Mouse (Mus musculus) lung, adult 2 months (tissue): ENCODE measurements around the gene Hdgfl2. TPM values are rescaled to one million over a fixed set of nuclear protein-coding genes. Genes with fewer than 3 reads are reported as not detected.

Source experiments
- DNase-seq: peaks from one replicate; pipeline ENCODE4 v3.0.0; 2022
- H3K4me1 ChIP-seq: fragments of 200-500 bp; 2 replicates; pipeline ENCODE4 v1.6.1; 2011; ENCODE audit warnings: low read length; ENCODE audit not compliant: control insufficient read depth, insufficient read depth
- H3K4me3 ChIP-seq: fragments of 200-500 bp; replicated peaks from 2 replicates; pipeline ENCODE3; 2011; ENCODE audit warnings: low read depth, mild to moderate bottlenecking, control low read depth, low read length; ENCODE audit errors: extremely low read depth
- CTCF ChIP-seq: fragments of 200-500 bp; IDR thresholded peaks from 2 replicates; pipeline ENCODE4 v1.5.1; 2011; ENCODE audit warnings: mild to moderate bottlenecking, low read length, control low read depth; ENCODE audit not compliant: insufficient read depth
- POLR2A ChIP-seq: fragments of 200-500 bp; IDR thresholded peaks from 2 replicates; pipeline ENCODE4 v1.6.1; 2011; ENCODE audit warnings: low read depth, mild to moderate bottlenecking, control low read depth, low read length, borderline replicate concordance; ENCODE audit errors: extremely low read depth
- WGBS: fragments of 180-500 bp; shearing (Covaris S2); methylation state at CpG from one replicate; pipeline ENCODE4 v1.1.7; 2018; 5-methylcytosine and 5-hydroxymethylcytosine counted together
- polyA plus RNA-seq: library from polyadenylated mRNA; depleted of rRNA; stranded (reverse); fragments of >200 nt; gene quantifications from 2 replicates; pipeline ENCODE4 v1.2.3, GENCODE M21; 2012

Hdgfl2 gene
- polyA plus RNA-seq, 1 experiment = 47.2 TPM

- Histone ChIP-seq H3K4me3 (peak overlapping the region; percentile 89), H3K4me1 (peaks cover 10% of the 10 kb centered on the region)
- peak; percentile 16 for DNase-seq
- no peak for TF ChIP-seq CTCF
- TF ChIP-seq POLR2A = no peak
- WGBS = under 1% methylated on average over 11 of the region's 11 CpGs
These were observed 487 bp downstream of the Hdgfl2 start for GRCm38 (mm10) chr17:56079921-56080320.

GRCm38 (mm10) chr17:56080781-56081585 is 1.5 kb downstream of the Hdgfl2 start:
- 19% methylated on average over 8 of the region's 8 CpGs for WGBS
- Histone ChIP-seq H3K4me1 (peaks cover 7% of the 10 kb centered on the region), H3K4me3 (no peak overlapping the region)
- TF ChIP-seq POLR2A = no peak
- no peak for TF ChIP-seq CTCF
- DNase-seq = no peak

- TF ChIP-seq POLR2A = no peak
- no peak for TF ChIP-seq CTCF
- no peak for DNase-seq
- H3K4me1 ChIP-seq = no peaks in the 10 kb centered on the region
- no peak overlapping the region for H3K4me3 ChIP-seq
- 88% methylated on average over 1 of the region's 1 CpGs for WGBS
These were observed 12.9 kb downstream of the Hdgfl2 start for GRCm38 (mm10) chr17:56092312-56092711.

GRCm38 (mm10) chr17:56092794-56093193 is 13.4 kb downstream of the Hdgfl2 start:
- WGBS = 100% methylated on average over 1 of the region's 1 CpGs
- TF ChIP-seq POLR2A (no peak), CTCF (no peak)
- H3K4me1 ChIP-seq = no peaks in the 10 kb centered on the region
- DNase-seq = no peak
- no peak overlapping the region for H3K4me3 ChIP-seq

- WGBS = 92% methylated on average over 12 of the region's 12 CpGs
- TF ChIP-seq CTCF (no peak), POLR2A (no peak)
- no peak for DNase-seq
- Histone ChIP-seq H3K4me1 (no peaks in the 10 kb centered on the region), H3K4me3 (no peak overlapping the region)
These were observed 17.4 kb downstream of the Hdgfl2 start for GRCm38 (mm10) chr17:56096883-56097282.

GRCm38 (mm10) chr17:56098180-56098579 is 18.7 kb downstream of the Hdgfl2 start:
- Histone ChIP-seq H3K4me1 (no peaks in the 10 kb centered on the region), H3K4me3 (no peak overlapping the region)
- DNase-seq = no peak
- 87% methylated on average over 8 of the region's 8 CpGs for WGBS
- TF ChIP-seq POLR2A (no peak), CTCF (no peak)

GRCm38 (mm10) chr17:56098711-56099572 is 19.5 kb downstream of the Hdgfl2 start:
- 86% methylated on average over 15 of the region's 15 CpGs for WGBS
- DNase-seq = no peak

GRCm38 (mm10) chr17:56100811-56101210 is 21.4 kb downstream of the Hdgfl2 start:
- TF ChIP-seq CTCF (no peak), POLR2A (no peak)
- no peak for DNase-seq
- Histone ChIP-seq H3K4me3 (no peak overlapping the region), H3K4me1 (no peaks in the 10 kb centered on the region)
- 82% methylated on average over 3 of the region's 3 CpGs for WGBS

More at GRCm38 (mm10) chr17:56098711-56099572, 19.5 kb downstream of the Hdgfl2 start:
- no peaks in the 10 kb centered on the region for H3K4me1 ChIP-seq
- TF ChIP-seq CTCF (no peak), POLR2A (no peak)
- H3K4me3 ChIP-seq = no peak overlapping the region

GRCm38 (mm10) chr17:56102158-56102557 is 22.7 kb downstream of the Hdgfl2 start:
- DNase-seq = no peak
- TF ChIP-seq POLR2A = no peak
- no peak for TF ChIP-seq CTCF
- WGBS = 96% methylated on average over 5 of the region's 5 CpGs

GRCm38 (mm10) chr17:56102927-56103326 is 23.5 kb downstream of the Hdgfl2 start:
- no peaks in the 10 kb centered on the region for H3K4me1 ChIP-seq
- TF ChIP-seq CTCF (no peak), POLR2A (no peak)
- DNase-seq = no peak
- 91% methylated on average over 9 of the region's 9 CpGs for WGBS
- no peak overlapping the region for H3K4me3 ChIP-seq

More at GRCm38 (mm10) chr17:56102158-56102557, 22.7 kb downstream of the Hdgfl2 start:
- no peaks in the 10 kb centered on the region for H3K4me1 ChIP-seq
- H3K4me3 ChIP-seq = no peak overlapping the region
